Mouse (Mus musculus): Measurements from ENCODE around the gene Tll2.

The Tll2 gene

DNA sequence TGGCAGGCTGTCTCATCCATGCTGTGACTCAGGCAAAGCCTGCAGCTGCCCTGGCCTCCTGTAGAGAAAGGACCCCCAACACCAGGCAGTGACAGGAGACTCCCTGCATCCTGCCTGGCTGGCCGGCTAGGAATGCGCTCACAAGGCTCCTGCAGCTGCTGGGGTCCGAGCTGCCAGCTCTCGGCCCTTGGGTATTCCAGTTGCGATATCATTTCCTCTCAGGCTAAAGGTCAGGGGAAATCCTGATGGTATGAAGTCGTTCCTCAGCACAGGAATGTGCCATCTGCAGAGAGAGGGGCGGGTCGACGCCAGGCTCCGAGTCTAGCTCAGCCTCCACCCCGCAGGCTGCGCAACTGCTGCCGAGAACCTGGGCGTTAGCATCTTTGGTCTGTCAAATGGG lies 46.2 kb downstream of the Tll2 start:
- no peak for DNase-seq (ENCODE audit: low spot score)

DNA sequence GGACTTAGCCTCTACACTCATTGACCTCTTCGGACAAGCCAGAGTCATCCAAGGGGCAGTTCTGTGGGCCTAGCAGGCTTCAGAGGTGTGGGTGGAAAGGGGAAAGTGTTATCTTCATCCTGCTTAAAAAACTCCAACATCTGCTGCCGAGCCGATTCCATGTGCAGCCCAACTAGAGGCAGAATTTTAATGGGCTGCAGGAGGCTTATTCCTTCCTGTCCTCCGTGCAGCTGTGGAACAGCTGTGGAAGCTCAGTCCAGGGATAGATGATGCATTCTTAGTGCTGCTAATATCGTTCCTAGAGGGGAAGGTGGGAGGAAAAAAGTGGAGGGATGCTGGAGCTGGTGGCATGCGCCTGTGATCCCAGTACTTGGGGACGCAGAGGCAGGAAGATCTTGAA lies 52.0 kb downstream of the Tll2 start:
- DNase-seq (ENCODE audit: low spot score) = no peak

DNA sequence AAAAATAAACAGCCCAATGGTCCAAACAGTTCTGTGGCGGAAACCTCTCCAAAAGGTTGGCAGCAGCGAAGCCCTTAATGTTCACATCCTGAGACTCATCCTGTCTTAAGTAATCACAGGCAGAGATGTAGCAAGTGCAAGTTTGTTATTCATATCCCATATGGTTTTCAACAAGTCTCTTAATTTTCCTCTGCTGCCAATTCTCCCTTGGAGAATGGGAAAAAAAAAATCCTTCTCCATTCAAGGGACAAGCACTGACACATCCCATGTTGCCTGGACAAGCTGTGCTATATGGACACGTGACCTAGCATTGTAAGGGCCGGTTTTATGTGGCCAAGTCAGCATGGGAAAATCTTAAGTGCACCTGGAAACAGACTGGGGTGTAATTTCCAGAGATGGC lies 54.2 kb downstream of the Tll2 start:
- no peak for DNase-seq (ENCODE audit: low spot score)

DNA sequence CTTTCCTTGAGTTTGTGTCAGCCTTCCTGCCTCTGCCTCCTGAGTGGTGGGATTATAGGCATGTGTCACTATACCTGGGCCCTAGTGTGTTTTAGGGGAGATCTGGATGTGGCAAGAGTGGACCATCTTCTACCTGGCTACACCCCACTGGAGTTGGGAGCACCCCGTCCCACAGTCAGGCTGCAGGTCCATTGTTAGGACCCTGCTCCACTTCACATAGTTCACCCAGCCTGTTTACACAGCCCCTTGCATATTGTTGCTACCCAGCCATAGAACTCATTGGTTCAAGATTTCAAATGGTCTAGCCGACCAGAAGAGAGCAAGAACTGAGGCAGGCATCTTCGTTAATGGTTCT lies 54.6 kb downstream of the Tll2 start:
- no peak for DNase-seq (ENCODE audit: low spot score)

DNA sequence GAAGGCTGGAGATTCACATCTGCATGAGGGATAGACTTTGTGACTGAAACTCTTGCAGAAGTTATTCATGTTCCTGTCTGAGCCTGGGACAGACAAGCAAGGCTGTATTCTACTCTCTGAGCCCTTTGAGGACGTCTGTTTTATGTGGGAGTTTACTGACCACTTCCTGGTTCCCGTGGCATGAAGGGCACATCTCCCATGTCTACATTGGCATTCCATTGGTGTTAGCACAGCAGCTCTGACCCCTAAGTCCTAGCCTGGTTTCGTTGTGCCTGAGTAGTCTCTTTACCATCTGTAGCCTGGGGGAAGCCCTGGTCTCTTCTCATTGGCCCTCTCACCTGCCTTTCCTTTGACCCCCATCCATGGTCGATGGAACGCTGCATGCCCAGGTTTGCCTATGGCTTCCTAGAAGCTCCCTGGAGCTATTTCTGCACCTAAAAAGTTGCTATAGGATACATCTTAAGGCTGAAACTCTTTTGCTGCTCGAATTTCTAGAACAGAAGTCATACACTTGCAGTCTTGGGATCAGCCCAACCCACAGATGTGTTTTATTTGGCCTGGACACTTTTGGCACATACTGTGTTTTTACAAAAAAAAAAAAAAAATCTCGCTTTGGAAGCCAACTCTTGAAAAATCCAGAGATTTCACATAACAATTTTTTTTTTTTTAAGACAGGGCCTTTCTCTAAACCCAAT lies 55.2 kb downstream of the Tll2 start:
- DNase-seq (ENCODE audit: low spot score) = no peak

DNA sequence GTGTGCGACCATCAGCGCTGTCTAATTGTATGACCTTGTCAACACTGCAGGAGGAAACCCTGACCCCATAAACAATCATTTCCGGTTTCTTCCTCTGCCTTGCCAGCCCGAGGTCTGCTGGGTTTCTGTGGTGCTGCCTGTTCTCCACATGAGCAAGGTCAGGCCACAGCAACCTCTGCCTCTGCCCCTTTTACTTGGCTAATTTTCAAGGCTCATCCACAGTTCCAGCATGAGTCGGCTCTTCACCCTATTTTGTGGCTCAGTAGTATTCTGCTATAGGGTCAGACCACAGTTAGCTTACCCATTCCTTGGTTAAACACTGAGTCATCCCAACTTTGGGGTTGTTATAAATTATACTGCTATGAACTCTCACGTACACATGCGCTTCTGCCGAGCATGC lies 65.7 kb downstream of the Tll2 start:
- no peak for DNase-seq (ENCODE audit: low spot score)

DNA sequence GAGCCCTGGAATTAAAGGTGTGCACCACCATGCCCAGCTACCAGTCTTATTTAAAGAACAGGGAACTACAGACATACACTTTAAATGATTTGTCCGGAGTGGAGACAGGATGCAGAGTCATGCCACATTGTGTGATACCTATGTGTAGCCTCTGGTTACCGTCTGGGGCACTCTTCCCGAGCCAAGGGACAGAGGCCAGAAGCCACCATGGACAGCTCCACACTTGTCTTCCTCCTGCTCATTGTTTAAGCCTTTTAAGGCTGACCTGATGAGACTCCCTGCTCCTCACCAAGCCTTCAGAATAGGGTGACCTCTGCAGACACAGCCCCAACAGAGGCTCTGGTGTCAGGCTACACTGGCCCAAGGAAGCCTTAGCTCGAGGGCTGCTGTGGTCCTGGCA lies 67.0 kb downstream of the Tll2 start:
- no peak for DNase-seq (ENCODE audit: low spot score)

DNA sequence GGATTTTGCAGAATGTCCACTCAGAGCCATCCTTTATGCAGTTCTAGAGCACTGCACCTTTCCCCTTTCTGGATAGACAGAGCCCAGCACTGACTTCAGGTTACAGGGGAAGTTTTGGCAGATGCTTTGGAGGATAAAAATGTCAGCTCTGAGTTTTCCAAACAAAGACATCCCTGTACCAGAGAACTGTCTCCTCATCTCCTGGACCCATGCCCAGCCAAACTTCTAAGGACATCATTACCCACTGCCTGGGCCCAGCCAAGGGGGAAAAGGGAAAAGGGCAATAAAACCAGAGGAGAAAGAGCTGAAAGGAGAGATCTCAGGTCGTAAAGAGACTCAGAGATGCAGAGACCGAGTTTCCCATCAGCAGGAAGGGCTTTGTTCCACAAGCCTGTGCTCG lies 83.6 kb downstream of the Tll2 start:
- DNase-seq (ENCODE audit: low spot score) = no peak

DNA sequence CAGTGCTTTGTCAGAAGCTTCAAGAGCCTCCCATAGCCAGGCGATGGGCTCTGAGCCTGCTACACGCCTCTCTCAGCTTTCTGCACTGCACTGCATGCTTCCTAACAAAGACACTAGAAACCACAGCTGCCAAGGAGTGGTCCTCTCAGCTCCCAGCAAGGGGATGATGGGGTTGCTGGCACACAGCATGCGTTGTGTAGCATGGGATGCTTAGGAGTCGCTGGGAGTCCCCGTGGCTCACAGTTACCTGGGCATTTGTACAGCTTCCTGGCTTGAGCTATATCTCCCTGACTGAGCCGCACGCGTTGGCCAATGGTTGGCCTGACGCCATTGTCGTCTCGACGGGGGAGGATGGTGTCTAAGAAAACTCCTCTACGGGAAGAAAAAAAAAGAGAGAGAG lies 86.7 kb downstream of the Tll2 start:
- DNase-seq (ENCODE audit: low spot score) = no peak

DNA sequence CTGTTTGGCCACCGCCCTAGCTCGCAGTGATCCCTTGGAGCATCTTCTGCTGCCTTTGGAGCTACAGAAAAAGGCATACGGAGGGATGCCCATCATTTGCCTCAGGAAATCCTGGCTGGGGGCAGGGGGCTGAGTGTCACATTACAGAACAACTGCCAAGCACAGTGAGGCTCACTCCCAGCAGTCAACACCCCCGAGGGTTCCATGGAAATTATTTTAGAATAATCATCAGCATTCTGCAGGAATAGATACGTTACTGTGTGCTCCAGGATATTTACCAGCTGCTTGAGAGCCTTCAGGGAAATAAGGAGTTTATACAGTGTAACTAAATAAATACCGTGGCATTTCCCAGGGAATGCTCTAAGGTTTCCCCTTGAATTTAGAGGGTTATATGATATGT lies 88.3 kb downstream of the Tll2 start:
- no peak for DNase-seq (ENCODE audit: low spot score)

DNA sequence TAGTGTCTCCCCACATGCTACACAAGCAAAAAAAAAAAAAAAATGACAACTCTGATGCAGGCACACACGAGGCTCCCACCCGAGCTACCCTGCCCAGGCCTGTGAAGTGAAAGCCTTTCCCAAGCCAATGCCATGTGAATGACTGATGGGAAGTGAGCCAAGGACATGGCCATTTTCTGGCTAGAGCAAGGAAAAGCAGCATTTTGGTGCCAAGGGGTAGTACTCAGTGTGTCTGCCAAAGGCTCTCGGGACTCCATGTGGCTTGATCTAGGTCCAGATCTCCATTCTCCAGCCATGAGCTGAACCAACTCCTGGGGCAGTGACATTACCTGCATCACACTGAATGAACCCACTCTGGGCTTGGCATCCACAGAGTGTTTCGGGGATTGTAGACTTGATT lies 89.3 kb downstream of the Tll2 start:
- DNase-seq (ENCODE audit: low spot score) = no peak

DNA sequence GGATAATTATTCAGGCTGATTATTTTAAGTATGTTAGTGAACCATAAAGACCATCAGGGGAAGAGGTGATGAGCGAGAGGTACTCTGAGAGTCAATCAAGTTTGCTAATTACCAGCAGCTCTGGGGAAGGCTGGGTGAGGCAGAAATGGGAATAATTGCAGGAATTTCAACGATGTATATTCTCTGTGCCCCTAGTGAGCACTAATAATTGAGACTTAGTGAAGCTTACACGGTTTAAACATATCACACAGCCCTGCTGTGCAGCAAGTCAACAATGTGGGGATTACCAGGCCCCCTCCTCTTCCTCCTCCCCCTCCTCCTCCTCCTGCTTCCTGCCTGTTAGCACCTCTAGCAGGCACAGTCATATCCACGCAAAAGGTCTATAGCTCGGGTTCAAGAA lies 92.0 kb downstream of the Tll2 start:
- DNase-seq (ENCODE audit: low spot score) = no peak

DNA sequence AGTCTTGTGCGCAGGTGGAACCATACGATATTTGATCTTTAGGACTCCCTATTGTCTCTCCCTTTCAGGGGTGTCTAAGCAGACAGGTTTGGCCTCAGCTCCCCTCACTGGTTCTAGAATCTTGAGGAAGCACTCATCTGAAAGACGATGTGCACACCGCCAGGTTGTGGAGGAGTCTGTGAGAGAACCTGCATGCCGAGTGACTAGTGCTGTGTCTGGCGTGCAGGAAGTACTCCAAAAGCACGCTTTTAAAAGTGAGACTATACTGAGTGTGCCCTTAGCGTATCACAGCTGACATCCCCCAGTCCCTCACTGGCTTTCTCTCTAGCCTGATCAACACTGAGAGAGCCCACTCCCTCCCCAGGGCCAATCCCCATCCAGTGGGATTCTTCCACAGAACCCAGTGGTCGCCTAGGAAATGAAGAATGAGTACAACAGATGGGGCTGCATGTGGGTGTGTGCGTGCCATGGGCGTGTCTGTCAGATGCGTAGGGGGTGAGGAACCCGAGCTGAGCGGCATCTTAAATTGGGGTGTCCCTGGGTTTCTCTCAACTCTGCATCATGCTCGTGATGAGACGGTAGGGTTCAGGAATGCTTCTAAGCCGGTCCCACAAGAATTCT lies 92.6 kb downstream of the Tll2 start:
- DNase-seq (ENCODE audit: low spot score) = no peak

DNA sequence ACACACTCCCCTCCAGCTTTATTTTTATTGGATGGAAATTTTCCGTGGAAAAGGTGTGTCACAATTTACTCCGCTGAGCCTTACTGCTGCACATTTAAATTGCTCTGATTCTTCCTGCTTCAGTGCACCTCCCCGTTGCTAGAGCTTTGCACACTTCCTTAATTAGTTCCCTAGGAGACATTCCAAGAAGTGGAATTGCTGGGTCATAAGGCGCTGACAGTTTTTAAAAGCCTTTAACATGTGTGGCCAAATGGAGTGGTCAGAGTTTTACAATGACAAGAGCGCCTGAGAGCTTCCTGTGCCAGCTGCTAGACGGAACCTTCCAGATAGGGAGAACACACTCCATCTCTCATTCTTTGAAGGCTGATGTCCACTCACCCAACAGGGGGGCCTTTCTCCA lies 94.0 kb downstream of the Tll2 start:
- no peak for DNase-seq (ENCODE audit: low spot score)

DNA sequence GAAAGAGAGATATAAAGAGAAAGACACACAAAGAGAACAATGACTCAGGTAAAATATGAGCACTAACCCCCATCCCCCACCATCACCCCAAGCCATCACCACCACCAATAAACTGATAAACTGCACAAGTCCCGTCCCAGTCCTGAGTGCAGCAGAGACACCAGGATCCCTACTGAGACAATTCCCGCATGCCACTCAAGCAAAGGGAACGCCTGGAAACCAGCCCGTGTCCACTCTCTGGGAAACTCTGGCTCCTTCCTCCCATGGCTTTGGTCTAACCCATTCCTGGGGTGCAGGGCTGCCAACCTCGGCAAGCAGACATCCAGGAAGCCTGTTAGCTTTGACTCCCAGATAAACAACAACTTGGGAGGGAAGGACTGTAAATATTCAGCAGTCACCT lies 96.6 kb downstream of the Tll2 start:
- no peak for DNase-seq (ENCODE audit: low spot score)

DNA sequence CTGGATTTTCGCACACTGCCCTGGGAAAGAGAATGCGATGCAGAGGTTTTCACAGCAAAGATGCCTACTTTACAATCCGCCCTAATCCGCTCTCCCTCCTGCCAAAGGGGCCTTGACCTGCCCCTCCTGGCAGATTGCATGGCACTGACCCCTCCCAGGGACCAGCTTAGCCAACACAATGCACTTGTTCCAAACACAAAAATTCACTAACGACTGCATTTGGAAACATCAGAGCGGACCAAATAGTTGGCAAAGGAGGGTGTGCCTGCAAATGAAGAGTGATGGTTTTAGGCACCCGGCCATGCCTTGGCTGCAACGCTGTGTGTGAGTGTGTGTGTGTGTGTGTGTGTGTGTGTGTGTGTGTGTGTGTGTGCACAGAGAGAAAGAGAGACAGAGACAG lies 97.1 kb downstream of the Tll2 start:
- no peak for DNase-seq (ENCODE audit: low spot score)

DNA sequence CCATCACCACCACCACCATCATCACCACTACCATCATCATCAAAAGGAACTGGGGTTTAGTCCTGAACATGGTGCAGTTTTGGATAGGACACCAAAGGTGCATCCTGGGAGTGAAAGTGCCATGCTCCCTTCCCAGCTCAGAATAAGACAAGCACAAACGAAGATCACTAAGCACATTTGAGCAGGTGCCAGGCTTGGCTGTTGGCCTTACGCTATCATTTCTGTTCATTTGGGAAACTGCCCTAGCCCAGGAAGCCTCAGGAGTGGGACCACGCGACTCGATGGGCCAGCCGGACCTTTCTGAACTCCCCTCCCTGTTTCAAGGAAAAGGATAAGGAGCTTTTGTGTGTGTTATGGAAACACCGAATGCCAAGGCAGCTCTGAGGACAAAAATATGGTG lies 98.0 kb downstream of the Tll2 start:
- DNase-seq (ENCODE audit: low spot score) = no peak

DNA sequence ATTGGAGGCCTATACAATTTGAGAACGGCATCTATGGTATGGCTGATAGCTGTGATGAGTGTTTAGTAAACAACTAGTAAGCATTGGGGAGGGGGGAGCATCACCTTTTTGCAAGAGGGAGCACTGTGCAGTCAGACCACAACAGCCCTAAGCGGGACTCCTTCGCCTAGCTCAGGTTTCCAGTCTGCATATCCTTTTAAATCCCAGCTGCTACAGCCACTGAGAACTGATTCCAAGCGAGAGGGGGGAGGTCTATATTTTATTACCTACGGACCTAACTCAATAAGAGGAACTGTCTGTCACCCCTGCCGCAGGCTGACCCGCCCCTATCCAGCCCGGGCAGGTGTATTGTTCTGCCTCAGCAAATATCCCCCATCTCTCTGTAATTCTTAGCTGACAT lies 99.1 kb downstream of the Tll2 start:
- no peak for DNase-seq (ENCODE audit: low spot score)

DNA sequence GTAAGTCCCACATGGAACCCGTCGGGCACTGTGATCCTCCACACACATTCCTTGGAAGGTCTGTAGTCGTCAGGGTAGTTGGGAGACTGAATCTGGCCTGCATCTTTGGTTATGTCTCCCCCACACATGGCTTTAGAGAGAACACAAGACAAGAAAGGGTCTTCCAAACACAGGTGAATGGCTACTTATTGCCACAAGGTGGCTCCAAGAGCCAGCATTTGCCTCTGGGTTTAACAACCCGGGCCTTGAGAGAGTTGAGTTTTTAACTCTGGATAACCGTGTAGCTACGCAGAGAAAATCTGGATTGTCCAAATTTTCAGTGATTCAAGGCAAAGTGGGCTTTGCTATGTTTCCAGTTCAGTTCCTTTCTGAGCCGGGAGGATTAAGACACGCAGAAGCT lies 101.7 kb downstream of the Tll2 start:
- no peak for DNase-seq (ENCODE audit: low spot score)

DNA sequence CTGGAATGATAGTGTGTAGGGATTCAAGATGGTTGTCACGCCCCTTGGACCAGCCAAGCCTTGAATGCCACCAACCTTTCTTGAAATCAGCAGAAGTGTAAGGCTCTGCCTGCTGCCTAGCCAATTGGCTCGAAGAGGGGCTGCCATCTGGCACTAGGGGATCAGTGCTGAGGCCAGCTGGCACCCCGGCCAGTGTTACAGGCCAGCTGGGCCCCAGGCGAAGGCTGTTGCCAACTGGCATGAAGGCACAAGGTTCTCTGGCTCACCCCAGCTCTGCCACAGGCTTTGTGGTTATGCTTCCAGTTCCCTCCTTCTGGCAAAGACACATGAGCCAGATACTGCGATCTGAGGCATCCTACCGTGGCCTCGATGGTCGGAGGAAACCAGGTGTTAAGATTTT lies 105.2 kb downstream of the Tll2 start:
- DNase-seq (ENCODE audit: low spot score) = no peak

DNA sequence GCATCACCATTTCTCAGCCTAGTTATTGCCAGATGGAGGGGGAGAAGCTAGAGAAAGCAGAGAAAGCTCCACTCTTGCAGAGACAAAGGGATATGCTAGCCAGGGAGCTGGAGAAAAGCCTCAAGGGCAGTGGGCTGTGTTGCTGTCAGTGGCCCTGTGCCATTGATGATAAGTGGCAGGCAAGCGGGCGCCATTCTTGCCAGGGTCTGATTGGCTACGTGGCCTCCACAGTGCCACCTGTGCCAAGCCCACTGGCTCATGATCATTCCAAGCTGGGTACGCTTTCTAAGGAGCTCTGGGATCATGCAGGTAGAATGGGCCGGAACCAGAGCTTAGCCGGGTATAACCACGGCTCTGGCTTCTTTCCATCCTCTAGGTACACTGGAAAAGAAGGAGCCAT lies 105.8 kb downstream of the Tll2 start:
- DNase-seq (ENCODE audit: low spot score) = no peak

DNA sequence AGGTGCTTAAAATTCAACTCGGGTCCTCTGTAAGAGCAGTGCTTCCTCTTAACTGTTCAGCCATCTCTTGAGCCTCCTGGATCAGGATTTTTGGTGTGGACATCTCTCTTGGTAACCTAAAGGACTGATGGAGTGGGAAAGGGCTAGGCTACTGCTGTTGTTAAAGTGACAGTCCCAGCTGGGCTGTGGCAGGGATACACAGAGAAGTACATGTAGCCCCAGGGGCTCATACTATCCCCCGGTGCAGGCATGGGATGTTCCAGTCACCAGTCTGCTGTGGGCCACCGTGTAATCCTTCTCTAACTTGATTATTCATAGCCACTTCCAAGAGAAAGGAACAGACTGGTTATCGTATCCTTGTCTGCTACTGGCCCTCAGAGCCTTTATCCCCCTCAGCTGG lies 109.6 kb downstream of the Tll2 start:
- no peak for DNase-seq (ENCODE audit: low spot score)

DNA sequence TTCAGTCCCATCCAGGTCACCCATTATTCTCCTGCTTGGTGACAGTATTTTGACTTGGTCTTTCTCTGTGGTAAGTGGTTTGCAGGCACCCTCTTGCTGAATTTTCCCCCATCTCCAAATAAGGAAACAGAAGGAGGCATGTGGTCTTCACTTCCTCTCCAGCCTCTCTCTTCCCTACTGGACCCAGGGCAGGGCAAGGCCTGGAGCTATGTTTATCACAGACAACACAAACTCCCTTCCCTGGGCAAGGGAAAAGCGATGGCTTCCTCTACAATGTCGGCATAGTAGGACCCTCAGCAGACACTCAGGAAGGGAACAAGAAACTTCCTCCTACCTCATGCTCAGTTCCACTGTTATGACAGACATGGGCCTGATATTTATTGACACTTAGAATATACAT lies 114.7 kb downstream of the Tll2 start:
- no peak for DNase-seq (ENCODE audit: low spot score)

DNA sequence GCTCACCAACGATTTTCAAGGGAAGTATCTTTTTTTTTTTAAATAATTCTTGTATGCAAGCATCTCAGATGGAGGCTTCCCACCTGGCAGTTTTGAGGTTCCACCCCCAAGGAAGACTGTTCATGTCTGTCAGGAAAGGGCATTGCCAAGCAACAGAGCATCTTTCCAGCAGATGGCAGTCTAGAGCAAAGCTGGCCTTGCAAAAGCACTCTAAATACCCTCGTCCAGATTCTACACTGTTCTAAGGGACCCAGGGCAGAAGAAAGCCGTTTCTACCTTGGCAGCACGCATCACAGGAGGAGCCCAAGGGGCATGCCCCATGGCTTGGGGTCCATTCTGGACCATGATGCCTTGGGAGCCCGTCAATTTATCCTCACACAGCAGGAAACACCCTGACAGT lies 116.8 kb downstream of the Tll2 start:
- peak; percentile 32 for DNase-seq (ENCODE audit: low spot score)

DNA sequence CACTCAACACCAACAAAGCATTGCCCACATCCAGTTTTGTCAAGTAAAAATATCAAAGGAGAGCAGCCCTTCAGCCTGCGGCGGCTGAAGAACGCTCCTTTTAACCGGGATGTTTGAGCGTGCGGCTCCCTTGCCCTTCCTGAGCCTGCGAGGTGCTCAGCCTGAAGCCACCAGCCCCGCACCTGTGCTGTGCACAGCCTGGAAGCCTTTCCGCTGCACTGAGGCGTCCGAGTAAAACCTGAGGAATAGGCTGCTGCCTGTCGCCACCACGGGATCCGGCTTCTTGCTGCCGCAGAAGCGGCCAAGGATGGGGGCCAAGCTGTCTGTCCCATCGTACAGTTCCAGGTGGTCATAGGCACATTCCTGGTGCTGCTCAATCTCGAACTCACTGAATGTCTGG lies 118.1 kb downstream of the Tll2 start:
- DNase-seq (ENCODE audit: low spot score) = no peak
